Mouse (Mus musculus): ENCODE measurements at regions not wholly inside any gene's neighbourhood (a gene's known extent, or its start where the extent isn't known, plus 50 kb on each side); places are given as distances from the start of the nearest gene placed in this dataset.
"Not testable (repeated sequence)": the region's sequence is repeated elsewhere in the genome, so short reads cannot be mapped to it uniquely, and the experiment has no call there.

DNA sequence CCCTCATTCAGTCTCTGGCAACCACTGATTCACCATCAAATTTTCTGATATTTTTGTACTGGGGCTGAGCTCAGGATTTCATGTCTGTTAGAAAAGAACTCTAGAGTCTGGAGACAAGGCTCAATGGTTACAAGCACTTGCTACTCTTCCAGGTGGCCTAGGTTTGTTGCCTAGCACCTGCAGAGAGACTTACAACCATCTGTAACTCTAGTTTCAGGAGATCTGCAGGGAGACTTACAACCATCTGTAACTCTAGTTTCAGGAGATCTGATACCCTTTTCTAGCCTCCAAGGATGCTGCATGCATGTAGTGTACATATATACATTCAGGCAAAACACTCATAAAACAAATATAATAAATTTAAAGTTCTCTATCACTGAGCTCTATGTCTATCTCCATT, 166.1 kb downstream of the Akr1d1 start:
- DNase-seq (ENCODE audit: low spot score), result no peak

- DNase-seq (ENCODE audit: low spot score), result no peak
Observed at GRCm38 (mm10) chr6:37703946-37704345, 166.7 kb upstream of the Trim24 start.

DNA sequence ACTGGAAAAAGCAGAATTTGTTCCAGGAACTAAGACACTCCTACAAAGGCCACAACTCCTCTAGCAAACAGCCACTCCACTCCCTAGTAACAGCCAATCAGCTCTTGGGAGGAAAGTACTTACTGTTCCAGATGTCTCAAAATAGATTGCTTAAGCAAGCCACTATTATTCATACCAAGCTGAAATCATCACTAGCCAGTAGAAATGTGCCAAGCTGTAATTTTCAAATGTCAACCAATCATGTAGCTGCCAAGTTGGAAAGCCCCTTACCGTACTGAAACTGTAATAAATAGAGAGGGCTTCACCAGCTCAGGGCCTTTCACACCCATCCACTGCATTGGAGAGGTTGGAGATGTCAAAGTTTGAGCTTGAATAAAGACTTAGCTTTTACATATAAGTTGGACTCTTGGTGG, 164.9 kb upstream of the Trim24 start:
- no peak for DNase-seq (ENCODE audit: low spot score)

DNA sequence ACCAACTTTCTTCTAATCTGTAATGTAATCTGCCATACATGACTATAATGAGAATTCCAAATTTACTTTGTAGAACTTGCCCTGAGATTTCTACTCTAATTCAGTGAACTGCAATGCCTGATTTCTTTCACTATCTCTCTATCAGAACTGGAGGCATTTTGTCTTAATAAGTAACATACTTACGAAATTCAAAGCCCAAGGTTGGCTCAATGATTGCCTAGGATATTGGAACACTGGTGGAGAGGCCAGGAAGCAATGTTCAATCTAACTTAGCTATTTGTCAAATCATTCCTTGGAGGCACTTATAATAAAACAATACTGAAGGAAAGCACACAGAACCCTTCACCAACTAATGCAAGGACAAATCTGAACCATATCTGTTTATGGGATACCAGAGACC, 162.9 kb upstream of the Trim24 start:
- DNase-seq (ENCODE audit: low spot score), result not testable (repeated sequence)

- no peak for DNase-seq (ENCODE audit: low spot score)
Observed at GRCm38 (mm10) chr6:37711766-37712165, 158.8 kb upstream of the Trim24 start.

- DNase-seq (ENCODE audit: low spot score), result no peak
Observed at GRCm38 (mm10) chr6:37713411-37713810, 157.2 kb upstream of the Trim24 start.

GRCm38 (mm10) chr6:37714223-37714928, 156.2 kb upstream of the Trim24 start:
- DNase-seq (ENCODE audit: low spot score), result no peak

DNA sequence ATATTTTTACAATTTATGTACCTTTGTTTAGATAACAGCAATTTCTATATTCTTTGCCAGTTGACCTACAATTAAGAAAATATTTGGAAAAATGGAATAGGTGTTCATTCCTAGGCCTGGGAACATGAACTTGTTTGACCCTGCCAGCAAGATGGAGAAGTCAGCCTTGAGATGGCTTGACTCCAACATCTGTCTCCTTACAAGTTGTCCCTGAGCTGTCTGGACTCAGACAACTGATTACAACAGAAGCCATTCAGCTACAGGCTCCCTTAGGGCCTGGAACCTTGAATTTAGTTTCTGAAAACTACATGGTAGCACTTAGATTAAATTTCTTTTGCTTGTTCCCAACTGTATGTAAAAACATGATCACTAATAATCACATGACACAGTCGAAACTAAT, 148.9 kb upstream of the Trim24 start:
- no peak for DNase-seq (ENCODE audit: low spot score)

GRCm38 (mm10) chr6:37723337-37723736, 147.3 kb upstream of the Trim24 start:
- no peak for DNase-seq (ENCODE audit: low spot score)

- no peak for DNase-seq (ENCODE audit: low spot score)
Observed at GRCm38 (mm10) chr6:37724240-37724639, 146.4 kb upstream of the Trim24 start.

GRCm38 (mm10) chr6:37728621-37729020, 142.0 kb upstream of the Trim24 start:
- no peak for DNase-seq (ENCODE audit: low spot score)

DNA sequence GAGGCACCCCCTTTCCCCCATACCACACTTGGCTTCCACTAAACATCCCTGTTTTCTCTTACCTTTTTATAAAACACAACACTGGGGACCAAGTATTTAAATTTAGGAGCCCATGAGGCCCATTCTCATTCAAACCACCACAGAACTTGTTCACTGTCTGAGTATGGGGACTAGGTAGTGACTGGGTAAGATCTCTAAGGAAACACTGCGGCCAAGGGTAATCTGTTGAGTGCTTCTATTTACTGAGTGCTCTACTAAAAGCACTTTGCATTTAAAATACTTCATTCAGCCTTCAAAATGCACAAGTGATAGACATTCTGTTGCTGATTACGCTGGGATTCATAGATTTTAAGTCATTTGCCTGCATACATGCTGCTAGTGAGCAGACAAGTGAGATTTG, 141.4 kb upstream of the Trim24 start:
- DNase-seq (ENCODE audit: low spot score), result no peak

- DNase-seq (ENCODE audit: low spot score), result no peak
Observed at GRCm38 (mm10) chr6:37730500-37731239, 139.9 kb upstream of the Trim24 start.

GRCm38 (mm10) chr6:37732385-37732784, 138.2 kb upstream of the Trim24 start:
- DNase-seq (ENCODE audit: low spot score), result peak; percentile 58

DNA sequence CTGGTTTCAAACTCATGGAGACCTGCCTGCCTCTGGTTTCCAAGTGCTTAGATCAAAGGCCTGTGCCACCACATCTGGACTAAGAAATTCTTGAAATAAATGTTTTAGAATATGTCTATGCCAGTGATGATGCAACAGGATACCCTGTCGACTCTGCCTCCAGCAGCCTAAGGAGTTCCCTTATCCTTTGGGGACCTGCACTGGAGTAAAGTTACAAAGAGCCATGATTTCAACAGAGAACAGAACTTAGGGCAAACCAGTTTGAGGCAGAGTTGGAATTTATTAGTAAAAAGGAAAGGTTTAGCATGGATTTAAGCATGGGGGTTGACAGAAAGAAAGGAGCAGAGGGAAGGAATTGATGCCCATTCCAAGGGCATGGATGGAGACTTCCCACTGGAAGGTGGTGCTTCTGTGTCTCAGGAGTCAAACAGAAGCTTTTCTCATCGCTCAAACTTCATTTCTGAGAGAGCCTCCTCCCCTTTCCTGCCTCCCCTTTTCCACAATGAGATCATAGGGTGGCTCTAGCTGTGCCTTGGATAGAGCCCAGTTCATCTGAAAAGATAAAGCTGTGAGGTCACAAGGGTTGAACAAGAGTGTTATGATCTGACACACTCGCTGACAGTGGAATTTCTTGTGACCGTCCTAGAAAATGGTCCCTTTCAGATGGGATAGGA, 135.2 kb upstream of the Trim24 start:
- no peak for DNase-seq (ENCODE audit: low spot score)

GRCm38 (mm10) chr6:37735962-37736297, 134.7 kb upstream of the Trim24 start:
- no peak for DNase-seq (ENCODE audit: low spot score)

GRCm38 (mm10) chr6:37740982-37741889, 129.4 kb upstream of the Trim24 start:
- DNase-seq (ENCODE audit: low spot score), result peak; percentile 25

DNA sequence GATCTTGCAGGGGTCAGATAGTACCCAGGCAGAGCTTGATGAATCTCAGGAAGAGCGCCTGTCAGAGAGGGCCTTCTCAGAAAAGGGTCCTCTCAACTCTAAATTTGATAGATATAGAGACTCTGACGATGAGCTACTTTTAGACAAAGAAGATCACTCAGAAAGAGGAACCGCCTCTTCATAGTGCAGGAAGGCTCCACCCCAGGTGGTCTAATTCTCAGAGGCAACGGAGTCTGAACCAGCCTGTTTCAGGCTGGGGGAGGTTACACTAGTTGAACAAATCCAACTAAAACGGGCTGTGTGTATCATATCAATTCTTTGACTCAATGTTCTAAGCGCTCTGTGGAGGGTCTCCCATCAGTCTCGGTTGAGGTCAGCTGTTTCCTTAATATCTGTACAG, 128.7 kb upstream of the Trim24 start:
- DNase-seq (ENCODE audit: low spot score), result not testable (repeated sequence)

GRCm38 (mm10) chr6:37744679-37745078, 125.9 kb upstream of the Trim24 start:
- no peak for DNase-seq (ENCODE audit: low spot score)

GRCm38 (mm10) chr6:37745393-37746100, 125.1 kb upstream of the Trim24 start:
- DNase-seq (ENCODE audit: low spot score), result no peak

- not testable (repeated sequence) for DNase-seq (ENCODE audit: low spot score)
Observed at GRCm38 (mm10) chr6:37747793-37748192, 122.8 kb upstream of the Trim24 start.

All from urinary bladder, postnatal 25 days (tissue).